Mouse (Mus musculus) stomach, postnatal 0 days (tissue): ENCODE measurements at regions not wholly inside any gene's neighbourhood (a gene's known extent, or its start where the extent isn't known, plus 50 kb on each side); places are given as distances from the start of the nearest gene placed in this dataset.
"Not testable (repeated sequence)": the region's sequence is repeated elsewhere in the genome, so short reads cannot be mapped to it uniquely, and the experiment has no call there.

ENCODE experiments used
- ATAC-seq: fragments of 200-750 bp; cut with Nextera tagmentation; 2 replicates; pipeline ENCODE4 v1.8.0; 2017; ENCODE audit not compliant: low FRiP score, low TSS enrichment
- DNase-seq: peaks from one replicate; pipeline ENCODE4 v3.0.0-alpha.2; 2016; ENCODE audit warnings: low spot score
- H3K27ac ChIP-seq: fragments of 300-500 bp; sonication (generic); replicated peaks from 2 replicates; pipeline ENCODE4 v1.5.1; 2014; ENCODE audit warnings: mild to moderate bottlenecking, control low read depth
- H3K27me3 ChIP-seq: fragments of 300-500 bp; sonication (generic); 2 replicates; pipeline ENCODE4 v1.6.1; 2014; ENCODE audit warnings: low read length; ENCODE audit not compliant: control insufficient read depth, insufficient read depth
- H3K36me3 ChIP-seq: fragments of 300-500 bp; sonication (generic); 2 replicates; pipeline ENCODE4 v1.6.1; 2014; ENCODE audit warnings: low read length, mixed read lengths; ENCODE audit not compliant: control insufficient read depth, insufficient read depth
- H3K4me1 ChIP-seq: fragments of 300-500 bp; sonication (generic); replicated peaks from 2 replicates; pipeline ENCODE4 v1.6.1; 2014; ENCODE audit warnings: antibody characterized with exemption; ENCODE audit not compliant: control insufficient read depth, insufficient read depth
- H3K4me2 ChIP-seq: fragments of 300-500 bp; sonication (generic); replicated peaks from 2 replicates; pipeline ENCODE4 v1.6.1; 2014; ENCODE audit warnings: low read depth, mild to moderate bottlenecking, control low read depth, moderate library complexity
- H3K4me3 ChIP-seq: fragments of 300-500 bp; sonication (generic); 2 replicates; pipeline ENCODE4 v1.5.1; 2014; ENCODE audit warnings: low read depth, low read length, control low read depth
- H3K9ac ChIP-seq: fragments of 300-500 bp; sonication (generic); 2 replicates; pipeline ENCODE4 v1.6.1; 2014; ENCODE audit warnings: mild to moderate bottlenecking, low read length, control low read depth, mixed read lengths
- H3K9me3 ChIP-seq: fragments of 300-500 bp; sonication (generic); 2 replicates; pipeline ENCODE4 v1.6.1; 2016; ENCODE audit warnings: low read length; ENCODE audit not compliant: control insufficient read depth
- CTCF ChIP-seq: IDR thresholded peaks from 2 replicates; pipeline ENCODE4 v1.5.1; 2016; ENCODE audit warnings: antibody characterized with exemption, low read depth, mild to moderate bottlenecking, moderate library complexity
- EP300 ChIP-seq: optimal IDR thresholded peaks from 2 replicates; pipeline ENCODE3; 2016; ENCODE audit warnings: antibody characterized with exemption
- WGBS: fragments of 180-500 bp; shearing (Covaris S2); extraction: QIAGEN DNeasy Blood & Tissue Kit; methylation state at CpG from one replicate; pipeline ENCODE4 v1.1.7; 2014; 5-methylcytosine and 5-hydroxymethylcytosine counted together

DNA sequence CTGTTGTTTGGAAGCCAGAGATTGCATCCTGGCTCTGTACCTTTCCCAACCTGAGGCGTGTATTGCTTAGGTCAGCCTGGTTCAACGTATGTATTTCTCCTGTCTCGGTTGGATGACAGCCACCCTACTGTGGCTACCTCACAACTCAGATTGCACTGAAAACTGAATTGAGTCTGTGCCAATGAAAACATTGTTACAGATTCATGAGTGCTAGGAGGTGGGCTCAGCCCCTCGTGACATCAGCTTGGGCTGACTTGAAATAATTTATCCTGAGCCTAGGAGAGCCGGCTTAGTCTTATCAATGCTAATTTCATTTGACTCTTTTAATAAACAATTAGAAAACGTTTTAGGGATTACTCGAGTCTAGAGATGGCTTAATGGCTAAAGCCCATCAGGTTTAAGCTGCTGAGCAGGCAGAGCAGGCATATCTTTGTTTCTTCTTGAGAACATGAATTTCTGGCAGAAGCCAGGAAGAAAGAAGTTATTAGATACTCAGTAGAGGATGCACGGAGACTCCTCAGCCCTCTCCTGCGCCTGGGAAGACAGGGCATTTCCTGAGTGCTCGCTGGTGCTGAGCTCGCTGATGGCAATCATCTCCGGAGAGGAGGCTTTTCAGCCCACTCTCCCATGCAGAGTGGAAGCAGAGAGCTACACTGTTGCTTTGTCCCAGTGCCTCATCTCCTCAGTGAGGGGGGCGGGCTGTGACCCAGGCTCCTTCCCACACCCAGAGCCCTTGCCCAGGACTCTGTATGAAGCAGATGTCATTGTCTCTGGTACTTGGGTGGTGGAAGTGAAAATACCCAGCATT is 120.9 kb upstream of the Trpc7 start:
- Histone ChIP-seq H3K9ac (no peak overlapping the region), H3K27me3 (no peaks in the 10 kb centered on the region), H3K36me3 (no peaks in the 10 kb centered on the region), H3K4me3 (no peak overlapping the region), H3K4me1 (no peaks in the 10 kb centered on the region), H3K4me2 (no peak overlapping the region), H3K27ac (no peak overlapping the region), H3K9me3 (no peaks in the 10 kb centered on the region)
- no peak for TF ChIP-seq CTCF
- no peak for TF ChIP-seq EP300
- WGBS, result 57% methylated on average over 13 of the region's 13 CpGs
- DNase-seq, result no peak
- ATAC-seq, result no peak

DNA sequence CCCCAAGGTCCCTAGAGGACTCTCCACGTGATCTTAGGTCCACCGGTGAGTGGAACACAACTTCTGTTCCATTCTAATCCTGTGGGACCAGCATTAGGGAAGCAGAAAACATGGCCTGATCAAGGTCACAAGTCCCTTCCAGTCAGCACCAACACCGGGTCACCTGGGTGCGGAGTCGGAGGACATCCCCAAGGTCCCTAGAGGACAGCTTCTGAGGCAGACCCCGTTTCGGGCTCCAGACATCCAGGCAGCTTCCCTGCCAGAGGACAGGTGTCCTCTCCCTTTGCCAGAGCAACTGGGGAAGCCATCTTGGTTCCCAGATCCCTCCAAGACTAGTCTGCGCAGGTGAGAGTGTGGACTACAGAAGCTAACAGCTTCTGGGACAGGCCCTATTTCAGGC is 111.4 kb upstream of the Trpc7 start:
- DNase-seq, H3K4me3 ChIP-seq, H3K4me1 ChIP-seq, H3K36me3 ChIP-seq, H3K27me3 ChIP-seq, ATAC-seq, H3K27ac ChIP-seq, H3K9me3 ChIP-seq, H3K4me2 ChIP-seq, H3K9ac ChIP-seq: not testable (repeated sequence)
- 96% methylated on average over 8 of the region's 8 CpGs for WGBS

DNA sequence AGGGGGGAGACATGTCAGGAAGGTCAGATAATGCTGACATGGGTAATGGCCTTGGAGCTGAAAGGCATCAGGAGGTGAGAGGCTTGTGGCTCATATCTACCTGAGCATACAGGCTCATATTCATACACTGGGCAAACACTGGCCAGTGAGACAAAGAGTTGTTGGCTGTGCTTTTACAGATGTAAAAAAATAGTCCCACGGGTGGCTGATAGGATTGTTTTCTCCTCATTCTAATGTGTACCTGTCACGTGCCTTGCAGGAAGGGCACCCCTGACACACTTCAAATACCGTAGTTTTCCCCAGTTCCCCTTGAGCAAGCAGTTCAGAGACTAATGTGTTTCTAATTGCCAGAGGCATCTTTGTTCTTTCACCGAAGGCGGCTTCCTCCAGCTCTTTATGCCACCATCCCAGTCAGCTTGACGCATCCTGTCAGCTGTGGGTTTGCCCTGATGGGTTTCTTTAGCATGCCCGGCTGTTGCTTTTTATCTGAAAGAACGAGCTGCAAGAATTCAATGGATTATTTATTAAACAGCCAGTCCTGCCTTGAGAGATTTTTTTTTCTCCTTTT is 107.9 kb upstream of the Trpc7 start:
- no peak overlapping the region for H3K27ac ChIP-seq
- H3K9me3 ChIP-seq, result no peaks in the 10 kb centered on the region
- H3K9ac ChIP-seq, result no peak overlapping the region
- H3K27me3 ChIP-seq, result no peaks in the 10 kb centered on the region
- 34% methylated on average over 8 of the region's 8 CpGs for WGBS
- TF ChIP-seq CTCF, result no peak
- no peak for TF ChIP-seq EP300
- H3K36me3 ChIP-seq, result no peaks in the 10 kb centered on the region
- no peak for ATAC-seq
- no peaks in the 10 kb centered on the region for H3K4me1 ChIP-seq
- DNase-seq, result no peak
- H3K4me3 ChIP-seq, result no peak overlapping the region
- no peak overlapping the region for H3K4me2 ChIP-seq

DNA sequence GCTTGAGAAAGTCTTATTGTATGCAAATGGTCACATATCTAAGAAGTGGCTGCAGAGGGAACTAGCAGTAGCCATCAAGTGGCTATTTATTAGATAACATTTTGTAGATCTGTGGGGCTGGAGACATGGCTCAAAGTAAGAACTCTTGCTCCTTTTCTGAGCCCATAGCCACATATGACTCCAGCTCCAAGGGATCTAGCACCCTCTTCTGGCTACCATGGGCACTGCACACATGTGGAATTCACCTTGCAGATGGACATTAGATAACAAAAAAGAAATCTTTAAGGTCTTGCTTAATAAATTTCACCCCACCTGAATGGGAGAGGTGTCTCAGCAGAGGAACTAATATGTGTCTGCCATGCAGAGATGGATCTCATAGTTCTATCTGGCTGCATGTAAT is 96.2 kb upstream of the Trpc7 start:
- no peaks in the 10 kb centered on the region for H3K4me1 ChIP-seq
- no peak overlapping the region for H3K4me2 ChIP-seq
- peak; percentile 54 for TF ChIP-seq CTCF
- TF ChIP-seq EP300, result no peak
- DNase-seq (peak; percentile 11), ATAC-seq (no peak)
- no peak overlapping the region for H3K9ac ChIP-seq
- 0 out of 2 replicates have a peak, but pooled peaks cover 2% of the 10 kb centered on the region for H3K9me3 ChIP-seq
- H3K27me3 ChIP-seq, result no peaks in the 10 kb centered on the region
- no peaks in the 10 kb centered on the region for H3K36me3 ChIP-seq
- H3K4me3 ChIP-seq, result no peak overlapping the region
- no peak overlapping the region for H3K27ac ChIP-seq

DNA sequence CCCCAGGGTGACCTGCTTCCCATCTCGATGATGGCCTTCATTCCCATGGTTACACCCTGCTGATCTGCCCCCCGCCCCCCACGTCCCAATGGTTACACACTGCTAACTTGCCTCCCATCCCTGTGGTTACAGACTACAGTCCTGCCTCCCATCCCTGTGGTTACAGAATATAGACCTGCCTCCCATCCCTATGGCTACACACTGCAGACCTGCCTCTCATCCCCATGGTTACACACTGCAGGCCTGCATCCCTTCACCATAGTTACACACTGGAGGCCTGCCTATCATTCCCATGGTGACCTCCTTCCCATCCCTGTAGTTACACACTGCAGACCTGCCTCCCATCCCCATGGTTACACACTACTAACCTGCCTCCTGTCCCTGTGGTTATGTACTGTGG is 78.3 kb upstream of the Trpc7 start:
- DNase-seq (no peak), ATAC-seq (no peak)
- H3K27ac ChIP-seq, result no peak overlapping the region
- no peaks in the 10 kb centered on the region for H3K36me3 ChIP-seq
- no peaks in the 10 kb centered on the region for H3K27me3 ChIP-seq
- no peak overlapping the region for H3K4me2 ChIP-seq
- no peaks in the 10 kb centered on the region for H3K4me1 ChIP-seq
- TF ChIP-seq CTCF, result no peak
- TF ChIP-seq EP300, result no peak
- H3K9ac ChIP-seq, result no peak overlapping the region
- H3K9me3 ChIP-seq, result no peaks in the 10 kb centered on the region
- 79% methylated on average over 3 of the region's 3 CpGs for WGBS
- no peak overlapping the region for H3K4me3 ChIP-seq

DNA sequence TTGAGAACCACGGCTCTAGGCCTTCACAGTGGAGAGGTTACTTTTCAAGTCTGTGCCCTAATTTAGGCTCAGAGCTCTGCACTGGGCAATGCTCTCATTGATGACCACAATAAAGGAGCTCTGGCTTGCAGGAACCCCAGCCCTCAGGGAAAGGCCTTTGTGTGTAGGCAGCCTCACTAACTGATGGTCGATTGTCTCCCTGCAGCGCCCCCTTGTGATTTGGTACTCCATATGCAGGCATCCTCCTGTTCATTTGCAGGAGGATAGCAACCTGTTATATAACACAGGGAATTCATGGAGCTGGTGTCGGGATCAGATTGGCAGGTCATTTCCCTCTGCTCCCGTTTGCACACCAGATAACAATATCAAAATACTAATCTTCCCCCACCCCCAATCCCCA is 59.6 kb upstream of the Trpc7 start:
- DNase-seq (no peak), ATAC-seq (no peak)
- peak; percentile 23 for TF ChIP-seq CTCF
- TF ChIP-seq EP300, result no peak
- no peak overlapping the region for H3K4me3 ChIP-seq
- H3K9me3 ChIP-seq, result no peaks in the 10 kb centered on the region
- H3K4me1 ChIP-seq, result no peaks in the 10 kb centered on the region
- no peak overlapping the region for H3K9ac ChIP-seq
- no peaks in the 10 kb centered on the region for H3K27me3 ChIP-seq
- no peak overlapping the region for H3K27ac ChIP-seq
- 43% methylated on average over 5 of the region's 5 CpGs for WGBS
- H3K4me2 ChIP-seq, result no peak overlapping the region
- no peaks in the 10 kb centered on the region for H3K36me3 ChIP-seq
